Mouse (Mus musculus): ENCODE data around the gene Gm136. TPM values are rescaled to one million over a fixed set of nuclear protein-coding genes. Genes with fewer than 3 reads are reported as not detected.

Gene Gm136
- polyA plus RNA-seq, 1 experiment from 2014 or later: not detected

GRCm38 (mm10) chr4:34724306-34724705 is 31.8 kb downstream of the Gm136 start:
- H3K36me3 ChIP-seq (ENCODE audit: control insufficient read depth, insufficient read depth, low read length): no peaks in the 10 kb centered on the region
- no peaks in the 10 kb centered on the region for H3K4me1 ChIP-seq (replicated peaks; ENCODE audit: control insufficient read depth, insufficient read depth, low read length)
- H3K27me3 ChIP-seq (ENCODE audit: control insufficient read depth, insufficient read depth, low read length): no peaks in the 10 kb centered on the region
- no peak for ATAC-seq (replicated peaks; ENCODE audit: low FRiP score)
- no peak overlapping the region for H3K4me3 ChIP-seq (ENCODE audit: low read depth, low read length)
- peaks cover 4% of the 10 kb centered on the region; the same call in 1 of the 2 replicates for H3K9me3 ChIP-seq (ENCODE audit: control insufficient read depth, low read length)
- no peak overlapping the region for H3K27ac ChIP-seq (ENCODE audit: low read depth, low read length)
- H3K4me2 ChIP-seq (ENCODE audit: low read depth, low read length, severe bottlenecking): no peak overlapping the region
- WGBS: 56% methylated on average over 4 of the region's 4 CpGs
- H3K9ac ChIP-seq (ENCODE audit: low read length): no peak overlapping the region
- DNase-seq (ENCODE audit: low spot score): no peak

- Histone ChIP-seq H3K9me3 (ENCODE audit: control insufficient read depth, low read length) (peaks cover 4% of the 10 kb centered on the region; the same call in 1 of the 2 replicates), H3K4me1 (replicated peaks; ENCODE audit: control insufficient read depth, insufficient read depth, low read length) (no peaks in the 10 kb centered on the region), H3K4me2 (ENCODE audit: low read depth, low read length, severe bottlenecking) (no peak overlapping the region), H3K27me3 (ENCODE audit: control insufficient read depth, insufficient read depth, low read length) (no peaks in the 10 kb centered on the region), H3K36me3 (ENCODE audit: control insufficient read depth, insufficient read depth, low read length) (no peaks in the 10 kb centered on the region), H3K9ac (ENCODE audit: low read length) (no peak overlapping the region), H3K27ac (ENCODE audit: low read depth, low read length) (no peak overlapping the region), H3K4me3 (ENCODE audit: low read depth, low read length) (no peak overlapping the region)
- ATAC-seq (replicated peaks; ENCODE audit: low FRiP score) (no peak), DNase-seq (ENCODE audit: low spot score) (no peak)
- WGBS: 81% methylated on average over 4 of the region's 4 CpGs
Observed at GRCm38 (mm10) chr4:34723186-34723585, 32.9 kb downstream of the Gm136 start.

GRCm38 (mm10) chr4:34720127-34720895 is 35.8 kb downstream of the Gm136 start:
- peaks cover 4% of the 10 kb centered on the region; the same call in 1 of the 2 replicates for H3K9me3 ChIP-seq (ENCODE audit: control insufficient read depth, low read length)
- no peaks in the 10 kb centered on the region for H3K27me3 ChIP-seq (ENCODE audit: control insufficient read depth, insufficient read depth, low read length)
- ATAC-seq (replicated peaks; ENCODE audit: low FRiP score) (no peak), DNase-seq (ENCODE audit: low spot score) (no peak)
- H3K4me3 ChIP-seq (ENCODE audit: low read depth, low read length): no peak overlapping the region
- 91% methylated on average over 7 of the region's 7 CpGs for WGBS
- H3K27ac ChIP-seq (ENCODE audit: low read depth, low read length): no peak overlapping the region
- H3K36me3 ChIP-seq (ENCODE audit: control insufficient read depth, insufficient read depth, low read length): no peaks in the 10 kb centered on the region
- no peaks in the 10 kb centered on the region for H3K4me1 ChIP-seq (replicated peaks; ENCODE audit: control insufficient read depth, insufficient read depth, low read length)
- H3K9ac ChIP-seq (ENCODE audit: low read length): no peak overlapping the region
- H3K4me2 ChIP-seq (ENCODE audit: low read depth, low read length, severe bottlenecking): no peak overlapping the region

- Histone ChIP-seq H3K27ac (ENCODE audit: low read depth, low read length) (no peak overlapping the region), H3K4me2 (ENCODE audit: low read depth, low read length, severe bottlenecking) (no peak overlapping the region), H3K4me3 (ENCODE audit: low read depth, low read length) (no peak overlapping the region), H3K27me3 (ENCODE audit: control insufficient read depth, insufficient read depth, low read length) (no peaks in the 10 kb centered on the region), H3K9ac (ENCODE audit: low read length) (no peak overlapping the region), H3K9me3 (ENCODE audit: control insufficient read depth, low read length) (peaks cover 4% of the 10 kb centered on the region; the same call in 1 of the 2 replicates), H3K36me3 (ENCODE audit: control insufficient read depth, insufficient read depth, low read length) (no peaks in the 10 kb centered on the region), H3K4me1 (replicated peaks; ENCODE audit: control insufficient read depth, insufficient read depth, low read length) (no peaks in the 10 kb centered on the region)
- DNase-seq (ENCODE audit: low spot score) (no peak), ATAC-seq (replicated peaks; ENCODE audit: low FRiP score) (no peak)
- 97% methylated on average over 12 of the region's 12 CpGs for WGBS
Observed at GRCm38 (mm10) chr4:34719421-34719820, 36.6 kb downstream of the Gm136 start.

- ATAC-seq (replicated peaks; ENCODE audit: low FRiP score): no peak
- H3K9me3 ChIP-seq (ENCODE audit: control insufficient read depth, low read length): peaks cover 3% of the 10 kb centered on the region; the same call in 1 of the 2 replicates
- H3K4me1 ChIP-seq (replicated peaks; ENCODE audit: control insufficient read depth, insufficient read depth, low read length): no peaks in the 10 kb centered on the region
- no peaks in the 10 kb centered on the region for H3K36me3 ChIP-seq (ENCODE audit: control insufficient read depth, insufficient read depth, low read length)
- no peak overlapping the region for H3K4me3 ChIP-seq (ENCODE audit: low read depth, low read length)
- no peaks in the 10 kb centered on the region for H3K27me3 ChIP-seq (ENCODE audit: control insufficient read depth, insufficient read depth, low read length)
- no peak overlapping the region for H3K9ac ChIP-seq (ENCODE audit: low read length)
- H3K4me2 ChIP-seq (ENCODE audit: low read depth, low read length, severe bottlenecking): no peak overlapping the region
- no peak overlapping the region for H3K27ac ChIP-seq (ENCODE audit: low read depth, low read length)
- no peak for DNase-seq (ENCODE audit: low spot score)
- 94% methylated on average over 1 of the region's 1 CpGs for WGBS
Observed at GRCm38 (mm10) chr4:34715062-34715461, 41.0 kb downstream of the Gm136 start.

- H3K36me3 ChIP-seq (ENCODE audit: control insufficient read depth, insufficient read depth, low read length): no peaks in the 10 kb centered on the region
- ATAC-seq (replicated peaks; ENCODE audit: low FRiP score) (no peak), DNase-seq (ENCODE audit: low spot score) (no peak)
- H3K27ac ChIP-seq (ENCODE audit: low read depth, low read length): no peak overlapping the region
- no peak overlapping the region for H3K9ac ChIP-seq (ENCODE audit: low read length)
- no peaks in the 10 kb centered on the region for H3K4me1 ChIP-seq (replicated peaks; ENCODE audit: control insufficient read depth, insufficient read depth, low read length)
- no peak overlapping the region for H3K4me2 ChIP-seq (ENCODE audit: low read depth, low read length, severe bottlenecking)
- peaks cover 2% of the 10 kb centered on the region; the same call in 1 of the 2 replicates for H3K9me3 ChIP-seq (ENCODE audit: control insufficient read depth, low read length)
- 85% methylated on average over 3 of the region's 3 CpGs for WGBS
- H3K4me3 ChIP-seq (ENCODE audit: low read depth, low read length): no peak overlapping the region
- no peaks in the 10 kb centered on the region for H3K27me3 ChIP-seq (ENCODE audit: control insufficient read depth, insufficient read depth, low read length)
Observed at GRCm38 (mm10) chr4:34708127-34708526, 47.9 kb downstream of the Gm136 start.

- Histone ChIP-seq H3K27ac (ENCODE audit: low read depth, low read length) (no peak overlapping the region), H3K27me3 (ENCODE audit: control insufficient read depth, insufficient read depth, low read length) (no peaks in the 10 kb centered on the region), H3K4me2 (ENCODE audit: low read depth, low read length, severe bottlenecking) (no peak overlapping the region), H3K4me3 (ENCODE audit: low read depth, low read length) (no peak overlapping the region), H3K9ac (ENCODE audit: low read length) (no peak overlapping the region), H3K36me3 (ENCODE audit: control insufficient read depth, insufficient read depth, low read length) (no peaks in the 10 kb centered on the region), H3K9me3 (ENCODE audit: control insufficient read depth, low read length) (peaks cover 2% of the 10 kb centered on the region; the same call in 1 of the 2 replicates), H3K4me1 (replicated peaks; ENCODE audit: control insufficient read depth, insufficient read depth, low read length) (no peaks in the 10 kb centered on the region)
- WGBS: 83% methylated on average over 3 of the region's 3 CpGs
- DNase-seq (ENCODE audit: low spot score): no peak
- no peak for ATAC-seq (replicated peaks; ENCODE audit: low FRiP score)
Observed at GRCm38 (mm10) chr4:34707248-34707647, 48.8 kb downstream of the Gm136 start.

GRCm38 (mm10) chr4:34703029-34703428 is 53.0 kb downstream of the Gm136 start:
- ATAC-seq (replicated peaks; ENCODE audit: low FRiP score) (no peak), DNase-seq (ENCODE audit: low spot score) (no peak)
- H3K27ac ChIP-seq (ENCODE audit: low read depth, low read length): no peak overlapping the region
- no peaks in the 10 kb centered on the region for H3K27me3 ChIP-seq (ENCODE audit: control insufficient read depth, insufficient read depth, low read length)
- 77% methylated on average over 4 of the region's 4 CpGs for WGBS
- no peak overlapping the region for H3K9ac ChIP-seq (ENCODE audit: low read length)
- no peak overlapping the region for H3K4me3 ChIP-seq (ENCODE audit: low read depth, low read length)
- no peaks in the 10 kb centered on the region for H3K36me3 ChIP-seq (ENCODE audit: control insufficient read depth, insufficient read depth, low read length)
- H3K4me2 ChIP-seq (ENCODE audit: low read depth, low read length, severe bottlenecking): no peak overlapping the region
- no peaks in the 10 kb centered on the region for H3K9me3 ChIP-seq (ENCODE audit: control insufficient read depth, low read length)
- no peaks in the 10 kb centered on the region for H3K4me1 ChIP-seq (replicated peaks; ENCODE audit: control insufficient read depth, insufficient read depth, low read length)

GRCm38 (mm10) chr4:34702231-34702630 is 53.8 kb downstream of the Gm136 start:
- ATAC-seq (replicated peaks; ENCODE audit: low FRiP score): no peak
- no peak for DNase-seq (ENCODE audit: low spot score)
- no peaks in the 10 kb centered on the region for H3K4me1 ChIP-seq (replicated peaks; ENCODE audit: control insufficient read depth, insufficient read depth, low read length)

More at GRCm38 (mm10) chr4:34702231-34702630, 53.8 kb downstream of the Gm136 start:
- H3K4me2 ChIP-seq (ENCODE audit: low read depth, low read length, severe bottlenecking): no peak overlapping the region
- H3K27ac ChIP-seq (ENCODE audit: low read depth, low read length): no peak overlapping the region
- H3K36me3 ChIP-seq (ENCODE audit: control insufficient read depth, insufficient read depth, low read length): no peaks in the 10 kb centered on the region
- no peaks in the 10 kb centered on the region for H3K9me3 ChIP-seq (ENCODE audit: control insufficient read depth, low read length)
- H3K9ac ChIP-seq (ENCODE audit: low read length): no peak overlapping the region
- H3K27me3 ChIP-seq (ENCODE audit: control insufficient read depth, insufficient read depth, low read length): no peaks in the 10 kb centered on the region
- H3K4me3 ChIP-seq (ENCODE audit: low read depth, low read length): no peak overlapping the region
- WGBS: 94% methylated on average over 11 of the region's 11 CpGs

All from forebrain, embryonic 11.5 days (tissue).